Mouse (Mus musculus): ENCODE results near the gene Gm20388.

- TF ChIP-seq CTCF (IDR thresholded peaks at IDR 0.05; ENCODE audit: low read depth), result no peak
- no peak for TF ChIP-seq EP300 (IDR thresholded peaks at IDR 0.05; ENCODE audit: low read depth)
Measured at GRCm38 (mm10) chr8:121846815-121847214, 1936.2 kb downstream of the Gm20388 start.

All from liver, embryonic 14.5 days (tissue).